Mouse (Mus musculus) frontal cortex, postnatal 36 days (tissue): ENCODE data around the gene 4931429L15Rik.

Experiments
- DNase-seq, 2 experiments: peaks; one replicate each; pipeline ENCODE4 v3.0.0; 2022; ENCODE audit warnings: low spot score in 2 of 2

The 4931429L15Rik gene

DNA sequence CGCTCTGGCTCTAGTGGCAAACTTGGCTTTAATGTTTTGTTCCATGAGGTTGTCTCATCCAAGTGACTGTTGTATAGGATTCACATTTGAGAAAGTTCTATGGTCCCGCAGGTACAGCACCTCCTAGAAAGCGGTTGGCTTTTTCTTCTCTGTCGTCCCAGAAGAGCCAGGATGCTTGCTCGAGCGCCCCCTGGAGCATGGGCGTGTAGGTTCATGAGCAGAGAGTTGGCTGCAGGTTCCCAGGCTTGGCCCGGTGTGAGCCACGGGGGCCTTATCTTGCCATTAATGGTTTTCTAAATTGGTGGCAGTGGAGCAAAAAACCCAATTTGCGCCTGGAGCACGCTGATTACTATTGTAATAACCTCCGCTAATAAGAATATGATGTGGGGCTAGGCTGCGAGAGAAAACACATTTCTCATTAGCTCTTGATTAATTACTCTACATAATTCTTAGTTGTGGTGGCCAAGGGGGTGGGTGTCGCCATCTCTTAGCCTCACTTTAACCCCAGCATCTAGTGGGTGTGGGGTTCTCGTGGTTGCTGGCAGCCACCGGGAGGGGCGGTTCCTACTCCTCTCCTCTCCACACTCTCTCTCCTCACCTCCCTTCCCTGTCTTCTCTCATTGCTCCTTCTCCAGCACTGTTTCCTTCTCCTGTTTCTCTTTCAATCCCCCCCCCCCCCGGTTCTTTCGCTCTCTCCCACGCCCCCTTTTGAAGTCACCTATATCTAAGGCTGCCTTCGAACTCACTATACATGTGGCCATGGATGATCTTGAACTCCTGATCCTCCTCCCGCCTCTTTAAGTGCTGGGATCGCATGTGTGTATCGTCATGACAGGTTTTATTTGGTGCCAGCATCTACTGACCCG, 8.2 kb upstream of the 4931429L15Rik start:
- no peak for DNase-seq

DNA sequence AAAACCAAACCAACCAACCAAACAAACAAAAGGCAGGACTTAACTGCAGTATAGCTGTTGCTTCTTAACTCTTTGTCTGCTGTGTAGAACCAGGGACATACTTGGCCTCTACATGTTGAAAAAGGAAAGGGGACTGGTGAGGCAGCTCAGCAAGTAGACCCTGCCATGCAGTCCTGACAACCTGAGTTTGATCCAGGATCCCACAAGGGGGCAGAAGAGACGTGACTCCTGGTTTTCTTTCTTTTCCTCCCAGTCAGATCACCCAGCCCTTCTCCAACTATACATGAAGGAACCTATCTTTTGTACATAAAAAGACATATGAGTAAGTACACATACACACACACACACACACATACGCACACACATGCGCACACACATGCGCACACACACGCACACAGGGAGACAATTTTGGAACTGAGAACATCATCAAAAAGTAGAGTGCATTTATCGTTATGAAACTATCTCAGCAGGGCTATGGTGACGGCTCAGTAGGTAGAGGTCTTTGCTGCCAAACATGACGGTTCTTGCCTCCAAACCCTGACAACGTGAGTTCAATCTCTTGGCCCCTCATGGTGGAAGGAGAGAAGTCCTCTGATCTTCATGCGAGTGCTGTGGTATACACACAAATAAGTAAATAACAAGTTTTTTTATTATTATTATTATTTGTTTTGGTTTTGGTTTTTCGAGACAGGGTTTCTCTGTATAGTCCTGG, 7.1 kb upstream of the 4931429L15Rik start:
- DNase-seq: no peak

DNA sequence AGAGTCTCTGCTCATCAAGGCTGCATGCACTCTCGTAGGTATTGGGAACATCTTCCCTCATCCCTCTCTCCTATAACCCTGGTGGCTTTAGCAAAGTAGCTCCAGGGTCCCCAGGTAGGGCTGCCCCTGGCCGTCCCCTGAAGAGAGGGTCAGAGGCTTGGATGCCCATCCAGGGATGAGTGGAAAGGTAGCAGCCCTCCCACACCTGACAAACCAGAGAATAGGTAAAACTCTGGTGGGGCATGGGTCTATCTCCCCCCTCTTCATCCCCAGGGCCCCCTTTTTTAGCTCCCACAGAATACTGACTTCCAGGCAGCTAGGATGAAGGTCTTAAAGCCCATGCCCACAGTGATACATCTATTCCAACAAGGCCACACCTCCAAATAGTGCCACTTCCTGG, 675 bp upstream of the 4931429L15Rik start:
- DNase-seq: no peak

GRCm38 (mm10) chr9:46317957-46318356, 1.8 kb downstream of the 4931429L15Rik start:
- no peak for DNase-seq

- no peak for DNase-seq
Observed at GRCm38 (mm10) chr9:46316909-46317308, 2.9 kb downstream of the 4931429L15Rik start.

DNA sequence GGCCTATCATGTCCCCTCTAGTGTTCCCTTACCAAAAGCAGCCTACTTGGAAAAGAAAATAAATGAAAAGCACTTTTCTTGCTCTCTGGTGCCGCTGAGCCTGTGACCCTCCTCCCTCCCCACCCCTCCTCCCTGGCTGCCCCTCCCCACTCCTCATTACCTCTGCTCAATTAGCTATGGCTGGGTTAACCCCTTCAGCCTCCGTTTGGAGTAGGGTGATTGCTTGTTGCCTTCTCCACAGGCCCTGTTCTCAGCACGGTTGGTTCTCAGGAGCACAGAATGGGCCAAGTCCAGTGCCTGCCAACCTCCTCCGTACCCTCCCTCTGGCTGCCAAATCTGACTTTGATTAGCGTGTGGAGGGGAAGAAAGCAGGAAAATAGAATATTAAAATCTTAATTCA, 3.4 kb downstream of the 4931429L15Rik start:
- DNase-seq: no peak

DNA sequence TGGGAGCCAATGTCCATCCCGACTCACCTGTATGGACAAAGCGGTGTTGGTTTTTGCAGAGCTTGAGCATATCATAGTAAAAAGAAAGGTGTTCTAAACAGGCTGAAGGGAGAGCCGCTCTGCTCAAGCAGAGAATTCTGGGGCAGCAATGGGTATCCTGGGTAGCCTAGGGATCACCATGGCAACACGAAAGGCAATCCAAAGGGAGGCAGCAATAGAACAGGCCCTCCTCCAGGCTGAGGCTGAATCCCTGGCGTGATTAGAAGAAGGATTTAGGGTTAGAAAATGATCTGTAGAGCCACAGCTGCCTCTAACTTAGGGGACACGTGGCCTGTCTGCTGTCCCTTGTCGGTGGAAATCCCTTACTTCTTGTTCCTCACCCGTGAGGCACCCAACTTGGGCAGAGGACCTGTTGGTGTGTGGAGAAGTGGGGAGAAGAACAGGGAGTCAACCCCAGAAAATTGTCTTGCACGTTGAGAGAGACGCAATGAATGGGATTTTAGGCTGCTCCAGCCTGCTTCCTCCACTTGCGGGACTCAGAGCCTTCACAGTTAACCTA, 3.9 kb downstream of the 4931429L15Rik start:
- DNase-seq: peak; percentile 30 to 53

- DNase-seq: no peak
Observed at GRCm38 (mm10) chr9:46314921-46315320, 4.9 kb downstream of the 4931429L15Rik start.

DNA sequence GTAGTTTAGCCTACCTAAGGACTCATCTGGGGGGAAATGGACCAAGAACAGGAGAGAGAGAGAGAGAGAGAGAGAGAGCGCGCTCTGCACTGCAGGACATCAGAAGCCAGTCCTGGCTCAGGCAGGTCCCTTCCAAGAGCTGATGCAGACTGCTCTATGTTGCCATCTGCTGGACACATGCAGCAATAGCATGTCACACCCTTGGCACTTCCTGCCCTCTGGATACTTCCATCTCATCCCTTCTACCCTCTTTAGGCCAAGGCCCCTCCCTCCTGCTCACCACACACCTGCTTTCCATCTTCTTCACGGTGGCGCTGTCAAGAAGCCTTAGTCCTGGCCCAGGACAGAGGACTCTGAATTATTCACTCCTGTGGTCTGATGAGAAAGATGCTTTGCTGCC, 5.3 kb downstream of the 4931429L15Rik start:
- peak; percentile 63 to 70 for DNase-seq

DNA sequence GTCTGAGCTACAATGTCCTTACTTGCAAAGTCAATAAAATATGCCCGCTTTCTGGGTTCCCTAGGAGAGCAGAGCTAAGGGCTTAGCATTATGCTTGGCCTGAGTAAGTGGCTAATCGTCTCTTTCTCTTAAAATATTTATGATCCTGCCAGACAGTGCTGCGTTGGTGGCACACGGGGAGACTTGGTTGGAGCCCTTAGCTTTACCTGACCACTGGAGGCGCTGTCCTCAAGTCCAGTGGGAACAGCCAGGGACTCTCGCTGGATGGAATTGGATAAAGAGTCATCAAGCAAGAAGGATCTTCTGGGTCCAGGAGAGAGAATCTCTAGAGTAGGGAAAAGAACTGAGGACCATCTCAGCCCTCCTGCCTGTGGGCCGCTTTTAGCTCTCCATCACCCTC, 10.7 kb downstream of the 4931429L15Rik start:
- DNase-seq: no peak

GRCm38 (mm10) chr9:46302142-46302541, 17.6 kb downstream of the 4931429L15Rik start:
- peak; percentile 37 to 68 for DNase-seq

- no peak for DNase-seq
Observed at GRCm38 (mm10) chr9:46298381-46298780, 21.4 kb downstream of the 4931429L15Rik start.

GRCm38 (mm10) chr9:46282631-46283436, 37.0 kb downstream of the 4931429L15Rik start, which contains the start of gene Bud13:
Bud13 (plus strand) TSS chr9:46283008.
- peak; percentile 92 to 95 for DNase-seq

DNA sequence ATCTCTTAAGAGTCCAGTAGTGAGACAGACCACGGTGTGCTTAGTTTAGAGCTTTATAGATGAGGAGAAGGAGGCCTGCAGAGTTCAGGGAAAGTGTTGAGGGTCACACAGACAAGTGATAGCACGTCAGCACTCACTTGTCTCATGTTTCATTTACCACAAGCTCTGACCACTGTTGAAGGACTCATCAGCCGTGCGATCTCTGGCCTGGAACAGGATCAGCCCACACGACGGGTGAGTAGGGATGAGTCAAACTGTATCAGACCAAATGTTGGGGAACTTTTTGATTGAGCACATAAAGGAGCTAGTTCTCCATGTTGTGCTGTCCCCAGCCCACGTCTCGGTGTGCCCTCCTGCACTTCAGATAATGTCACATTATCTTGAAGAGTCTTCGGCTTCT, 45.3 kb downstream of the 4931429L15Rik start:
- no peak for DNase-seq

DNA sequence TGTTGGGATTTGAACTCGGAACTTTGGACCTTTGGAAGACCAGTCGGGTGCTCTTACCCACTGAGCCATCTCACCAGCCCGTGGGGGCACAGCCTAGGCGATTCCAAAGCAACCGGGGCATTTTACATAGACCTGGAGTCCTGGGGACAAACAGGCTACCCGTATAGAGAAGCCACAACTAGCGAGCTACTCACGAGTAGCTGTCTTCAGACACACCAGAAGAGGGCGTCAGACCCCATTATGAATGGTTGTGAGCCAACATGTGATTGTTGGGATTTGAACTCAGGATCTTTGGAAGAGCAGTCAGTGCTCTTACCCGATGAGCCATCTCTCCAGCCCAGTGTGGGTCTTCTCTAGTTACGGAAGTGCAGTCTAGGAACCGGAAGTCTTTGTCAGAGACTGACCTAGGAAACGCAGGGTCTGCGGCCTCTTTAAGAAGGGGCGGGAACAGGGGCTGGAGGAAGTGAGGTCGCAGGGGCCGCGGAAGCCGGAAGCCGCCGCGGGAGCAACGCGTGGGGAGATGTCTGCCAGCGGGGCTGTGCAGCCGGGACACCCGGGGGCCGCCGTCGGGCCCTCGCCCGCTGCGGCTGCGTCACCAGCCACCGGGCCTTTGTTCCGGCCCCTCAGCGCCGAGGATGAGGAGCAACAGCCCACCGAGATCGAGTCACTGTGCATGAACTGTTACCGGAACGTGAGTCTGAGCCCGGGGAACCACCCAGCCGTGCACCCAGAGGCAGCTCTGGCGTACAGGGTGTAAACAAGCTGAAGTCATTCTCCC, 46.9 kb downstream of the 4931429L15Rik start, which contains the start of gene Zpr1:
Gene Zpr1, plus strand, starts transcription at position 388 of the 778 bp plus-strand sequence.
- peak; percentile 90 to 91 for DNase-seq

DNA sequence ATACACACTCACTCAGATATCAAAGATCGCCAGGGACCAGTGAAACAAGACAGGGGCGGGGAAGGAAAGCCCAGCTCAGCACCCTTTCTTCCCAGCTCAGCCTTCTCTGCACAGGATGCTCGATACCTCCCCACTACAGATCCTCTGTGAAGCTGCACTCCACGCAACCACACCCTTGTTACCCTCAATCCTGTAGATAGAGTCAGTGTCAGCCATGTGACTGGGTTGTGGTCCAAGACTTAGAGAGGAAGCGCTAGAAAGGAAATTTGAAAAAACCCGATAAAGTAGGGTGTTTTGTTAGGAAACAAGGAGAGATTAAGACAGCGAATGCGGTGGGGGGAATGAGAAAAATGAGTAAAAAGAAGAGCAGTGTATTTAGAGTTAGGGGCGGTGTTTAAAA, 47.7 kb downstream of the 4931429L15Rik start:
- no peak for DNase-seq

- DNase-seq: no peak
Observed at GRCm38 (mm10) chr9:46270782-46271181, 49.0 kb downstream of the 4931429L15Rik start.

GRCm38 (mm10) chr9:46269125-46269524, 50.7 kb downstream of the 4931429L15Rik start:
- DNase-seq: no peak

DNA sequence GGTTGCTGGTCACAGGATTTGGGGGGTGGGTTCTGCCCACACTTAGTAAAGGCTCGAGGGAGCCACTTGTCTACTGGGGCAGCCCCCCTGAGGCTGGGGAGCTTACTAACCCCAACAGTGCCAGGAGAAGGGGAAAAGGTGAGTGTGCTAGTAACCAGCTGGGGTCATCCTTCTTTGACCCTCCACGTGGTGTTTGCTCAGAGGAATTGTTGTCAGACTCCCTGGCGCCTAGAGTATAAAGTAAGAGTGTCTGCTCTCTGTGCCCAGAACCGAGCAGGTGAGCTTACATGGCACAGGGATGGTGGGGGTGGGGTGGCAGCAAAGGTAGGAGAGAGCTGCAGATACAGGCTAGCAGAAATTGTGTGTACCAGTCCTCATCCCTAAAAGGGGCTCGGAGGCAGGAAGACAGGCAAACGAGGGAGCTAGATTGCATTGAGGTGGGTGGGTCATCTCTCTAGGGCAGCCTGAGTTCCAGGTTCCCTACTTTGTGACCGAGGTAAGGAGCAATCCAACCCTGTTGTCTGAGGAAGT, 51.4 kb downstream of the 4931429L15Rik start, which contains the start of gene Apoa5:
Gene Apoa5, plus strand, starts transcription at position 291 of the 531 bp plus-strand sequence.
- DNase-seq: no peak

GRCm38 (mm10) chr9:46261131-46261530, 58.7 kb downstream of the 4931429L15Rik start:
- no peak for DNase-seq
